Mouse (Mus musculus): ENCODE measurements around the gene Commd6.
"Not testable (repeated sequence)": the region's sequence is repeated elsewhere in the genome, so short reads cannot be mapped to it uniquely, and the experiment has no call there.

Commd6 gene

DNA sequence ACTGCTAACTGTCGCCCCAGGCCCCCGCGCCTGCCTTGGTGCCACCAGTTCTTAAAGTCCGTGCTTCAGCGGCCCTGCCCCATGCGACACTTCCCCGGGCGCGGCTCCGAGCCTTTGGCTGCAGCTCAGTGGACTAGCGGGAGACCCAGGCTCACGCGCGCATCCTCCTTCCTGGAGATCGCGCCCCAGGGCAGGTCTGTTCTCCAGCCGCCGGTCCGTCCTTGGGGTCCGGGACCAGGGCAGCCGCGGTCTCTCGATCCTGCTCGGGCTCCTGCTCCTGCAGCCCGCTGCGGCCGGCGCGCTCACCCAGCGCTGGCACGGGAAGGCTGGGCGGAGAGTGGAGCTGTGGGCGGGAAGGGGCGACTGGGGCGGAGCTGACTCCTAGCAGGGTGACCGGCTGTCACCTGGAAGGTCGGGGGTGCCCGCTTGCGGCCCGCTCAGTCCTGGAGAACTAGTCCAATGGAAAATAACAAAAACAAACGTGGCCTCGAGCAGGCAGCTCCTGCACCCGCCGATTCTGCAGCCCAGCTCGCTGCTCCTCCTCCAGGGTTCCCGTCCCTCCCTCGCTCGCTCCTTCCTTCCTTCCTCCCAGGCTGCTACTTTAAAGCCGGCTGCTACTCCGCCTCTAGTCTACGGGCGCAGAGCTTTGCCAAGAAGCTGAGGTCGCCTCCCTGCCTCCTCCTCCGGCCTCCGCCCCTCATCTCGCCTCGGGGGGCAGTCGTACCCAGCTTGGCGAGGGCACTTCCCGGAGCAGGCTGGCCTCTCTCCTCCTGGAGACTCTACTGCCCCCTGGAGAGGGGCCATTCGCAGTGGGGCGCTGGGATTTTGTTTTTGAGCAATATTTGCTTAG is 31.7 kb downstream of the Commd6 start, which contains the start of gene Tbc1d4:
Gene Tbc1d4, minus strand, starts transcription at position 673 of the 850 bp plus-strand sequence.
- peak; percentile 90 for DNase-seq

DNA sequence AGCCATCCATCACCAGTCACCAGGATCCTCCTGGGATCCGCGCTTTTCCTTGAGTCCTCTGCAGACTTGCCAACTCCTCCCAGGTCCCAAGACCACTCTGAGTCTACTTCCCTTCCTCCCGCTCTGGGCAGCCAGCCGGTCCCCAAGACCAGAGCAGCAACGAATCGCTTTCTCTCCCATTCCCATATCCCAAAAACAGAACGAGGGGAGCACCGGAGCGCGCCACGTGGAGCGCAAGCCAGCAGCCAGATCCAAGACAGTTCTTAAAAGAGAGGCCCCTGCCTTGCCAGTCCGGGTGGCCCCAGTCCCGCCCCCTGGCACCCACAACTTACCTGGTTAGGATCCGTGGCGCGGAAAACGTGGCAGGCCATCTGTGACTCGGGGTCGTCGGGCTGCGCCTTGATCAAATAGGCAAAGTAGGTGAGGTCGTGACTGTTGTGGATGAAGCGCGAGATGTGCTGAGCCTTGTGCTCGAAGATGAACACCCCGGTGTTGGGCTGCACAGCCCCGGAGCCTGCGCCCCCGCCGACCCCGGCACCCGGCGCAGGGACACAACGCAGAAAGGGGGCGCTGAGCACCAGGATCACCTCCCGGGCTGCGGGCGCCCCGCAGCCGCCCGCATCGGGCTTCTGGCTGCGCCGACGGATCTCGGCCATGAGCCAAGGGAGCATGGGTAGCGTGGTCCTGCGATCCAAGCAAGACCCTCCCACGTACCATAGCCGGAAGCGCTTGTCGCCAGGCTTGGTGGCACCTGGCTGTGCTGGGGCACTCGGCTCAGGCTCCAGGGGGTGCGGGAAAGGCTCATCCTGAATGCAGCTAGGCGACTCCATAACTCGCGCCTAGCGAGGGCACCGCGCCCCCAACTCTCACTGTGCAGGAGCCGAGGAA is 32.6 kb downstream of the Commd6 start:
- peak; percentile 69 for DNase-seq

DNA sequence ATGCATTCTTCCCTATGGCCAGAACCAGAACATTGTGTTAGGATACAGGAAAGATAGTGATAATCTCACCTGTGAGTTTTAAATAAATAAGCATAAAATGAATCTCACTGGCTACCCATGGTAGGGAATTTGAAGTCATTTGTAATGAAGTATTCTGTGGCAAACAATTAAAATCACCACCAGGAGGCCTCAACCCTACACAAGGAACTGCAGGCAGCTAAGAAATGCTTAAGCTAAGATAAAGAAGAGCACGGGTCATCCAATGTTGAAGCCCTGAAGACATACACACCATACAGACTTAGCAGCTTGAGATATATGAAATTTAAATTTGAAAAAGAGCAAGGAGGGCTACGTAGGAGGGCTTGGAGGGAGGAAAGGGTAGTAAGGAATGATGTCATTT is 34.6 kb downstream of the Commd6 start:
- no peak for DNase-seq

DNA sequence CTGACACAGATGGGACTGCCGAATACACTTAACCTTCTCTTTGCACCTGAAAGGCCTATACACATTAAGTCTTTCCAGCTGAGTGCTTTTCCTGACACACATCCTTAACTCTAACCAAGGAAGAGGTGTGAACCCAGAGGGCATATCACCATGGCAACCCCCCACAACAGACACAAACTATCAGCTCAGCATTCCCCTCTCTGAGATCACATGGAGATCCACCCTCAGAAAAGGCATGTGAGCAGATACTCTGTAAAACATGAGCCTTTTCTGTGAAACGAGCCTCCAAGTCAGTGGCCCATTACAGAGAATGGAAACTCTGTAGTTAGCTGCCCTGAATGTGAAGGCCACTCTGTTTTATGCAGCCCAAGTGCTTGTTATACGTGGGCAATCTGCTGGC is 37.6 kb downstream of the Commd6 start:
- no peak for DNase-seq

DNA sequence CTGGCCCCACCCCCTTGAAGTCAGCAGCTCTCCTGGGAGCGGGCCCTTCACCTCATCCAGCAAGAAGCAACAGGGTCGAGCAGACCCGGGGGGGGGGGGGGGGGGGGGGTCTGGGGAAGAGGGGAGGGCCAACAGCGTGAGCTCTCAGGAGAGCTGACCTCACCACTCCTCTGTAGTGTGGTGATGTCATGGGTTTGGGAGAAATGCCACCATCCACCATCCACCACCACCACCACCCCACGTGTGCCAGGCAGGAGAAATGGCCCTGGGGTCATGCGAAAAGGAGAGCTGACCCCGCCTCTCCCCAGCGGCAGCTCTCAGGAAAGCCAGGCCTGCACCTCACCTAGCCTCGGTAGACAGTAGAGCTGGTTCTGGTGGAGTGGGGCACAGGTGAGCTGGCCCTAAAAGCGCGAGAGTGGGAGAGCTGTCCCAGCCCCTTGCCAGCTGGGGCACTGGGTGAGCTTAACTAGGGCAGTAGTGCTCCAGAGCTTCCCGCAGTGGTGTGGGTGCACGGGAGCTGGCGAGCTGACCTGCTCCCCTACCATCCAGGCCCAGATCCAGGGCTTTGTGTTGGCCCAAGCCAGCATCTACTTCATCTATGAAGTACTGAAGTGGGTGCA is 43.3 kb downstream of the Commd6 start:
- DNase-seq, result no peak

DNA sequence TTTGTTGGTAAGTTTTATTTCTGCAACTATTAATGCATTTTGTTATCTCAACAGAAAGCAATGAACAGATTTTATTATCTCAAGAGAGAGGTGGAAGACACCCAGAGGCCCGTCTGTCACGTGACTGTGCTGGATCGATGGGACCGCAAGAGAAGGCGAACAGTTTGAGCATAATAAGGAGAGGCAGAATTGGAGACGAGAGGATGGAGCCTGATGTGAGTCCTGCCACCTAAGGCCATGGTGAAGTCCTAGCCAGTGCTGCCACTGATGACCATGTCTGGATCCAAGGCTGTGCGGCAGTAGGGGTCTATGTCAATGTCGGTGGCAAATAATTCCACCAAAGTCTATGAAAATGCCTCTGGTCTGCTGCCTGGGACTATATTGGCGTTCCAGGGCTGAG is 43.8 kb downstream of the Commd6 start:
- no peak for DNase-seq

GRCm38 (mm10) chr14:101595301-101596080 is 45.0 kb downstream of the Commd6 start:
- DNase-seq, result no peak

DNA sequence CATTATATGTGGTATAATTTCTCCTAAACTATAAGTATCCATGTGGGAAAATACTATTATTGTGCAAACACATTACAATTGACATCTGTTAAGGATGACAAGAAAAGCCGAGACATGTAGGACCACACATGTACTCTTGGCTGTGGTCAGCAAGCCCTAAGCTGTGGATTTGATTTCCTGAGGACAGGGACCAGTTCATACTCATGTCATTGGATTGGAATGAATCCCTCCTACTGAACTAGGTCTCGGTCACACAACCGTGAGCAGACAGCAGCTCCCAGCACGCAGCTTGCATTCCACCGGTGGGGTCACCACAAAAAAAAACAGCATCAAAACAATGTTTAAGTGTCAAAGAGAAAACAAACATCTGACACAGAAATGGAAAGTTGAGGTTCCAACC is 46.5 kb downstream of the Commd6 start:
- no peak for DNase-seq

GRCm38 (mm10) chr14:101593340-101593739 is 47.1 kb downstream of the Commd6 start:
- no peak for DNase-seq

DNA sequence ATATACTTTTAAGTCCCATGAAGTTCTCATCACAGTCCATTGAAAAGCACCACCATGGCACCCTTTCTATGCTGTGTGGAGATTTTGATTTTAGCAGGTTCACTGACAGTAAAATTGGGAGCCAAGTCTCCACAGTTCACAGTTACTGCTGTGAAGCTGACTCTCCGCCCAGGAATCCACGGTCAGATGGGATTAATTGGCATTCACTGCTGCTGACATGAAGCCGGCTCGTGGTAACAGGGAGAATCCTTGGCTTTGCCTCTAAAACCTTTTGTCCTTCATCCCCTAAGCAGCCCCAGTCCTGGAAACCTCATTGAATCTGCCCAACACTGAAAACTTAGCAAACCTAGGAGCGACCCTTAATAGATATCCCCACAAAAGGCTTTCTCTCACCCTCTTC is 49.4 kb downstream of the Commd6 start:
- DNase-seq, result peak; percentile 50

- not testable (repeated sequence) for DNase-seq
These were observed 52.1 kb downstream of the Commd6 start for GRCm38 (mm10) chr14:101588209-101588991.

DNA sequence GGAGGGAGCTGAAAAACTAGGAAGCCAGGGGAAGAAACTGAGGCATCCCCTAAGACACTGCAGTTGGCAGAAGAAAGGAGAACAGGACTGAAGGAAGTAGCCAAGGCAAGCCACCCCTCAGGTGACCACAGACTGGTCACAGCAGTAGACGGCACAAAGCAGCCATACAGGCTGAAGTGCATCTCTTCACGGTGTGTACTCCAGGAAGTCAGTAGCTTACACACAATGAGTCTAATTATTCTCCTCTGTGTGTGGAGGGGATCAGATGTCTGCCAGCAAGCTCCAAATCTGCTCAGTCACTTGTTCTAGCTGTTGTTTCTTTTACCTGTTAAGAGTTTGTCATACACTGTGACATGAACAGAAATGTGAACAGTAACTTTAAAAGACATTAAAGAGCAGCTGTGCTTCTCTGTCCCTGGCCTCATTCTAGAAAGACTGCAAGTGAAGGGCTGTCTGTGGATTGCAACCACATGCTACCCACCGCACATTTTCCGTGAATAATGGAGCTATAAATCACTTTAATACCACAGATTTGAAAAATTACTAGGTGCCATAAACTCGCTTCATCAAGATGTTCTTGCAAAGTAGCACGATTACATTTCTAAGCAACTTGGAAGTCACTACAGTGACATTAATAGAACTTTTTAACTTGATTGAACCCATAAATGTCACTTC is 53.0 kb downstream of the Commd6 start:
- not testable (repeated sequence) for DNase-seq

DNA sequence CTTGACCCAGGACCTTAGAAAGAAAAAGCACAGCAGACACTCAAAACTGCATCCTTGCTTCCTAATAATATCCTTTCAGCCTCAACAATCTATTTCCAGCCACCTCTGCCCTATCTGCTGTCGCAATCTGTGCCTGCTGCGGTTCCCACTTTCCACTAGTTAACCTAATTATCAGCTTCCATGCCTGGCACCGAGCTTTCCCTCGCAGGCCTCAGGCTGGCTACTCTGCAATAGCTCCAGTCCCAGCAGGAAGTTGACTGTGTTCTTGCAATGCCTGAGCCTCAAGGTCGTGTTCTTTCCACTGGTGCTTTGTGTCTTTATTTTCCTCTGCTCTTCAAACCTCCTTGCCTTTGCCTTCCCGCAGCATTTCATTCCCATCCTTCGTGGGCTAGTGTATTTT is 54.4 kb downstream of the Commd6 start:
- DNase-seq, result peak; percentile 42

All from cerebellum, adult 11-12 months (tissue).